Mouse (Mus musculus): Measurements from ENCODE around the gene Eif3f. TPM values are rescaled to one million over a fixed set of nuclear protein-coding genes. Genes with fewer than 3 reads are reported as not detected.

Gene Eif3f
- total and polyA plus RNA-seq, 3 experiments = 145 to 283 (median 226) TPM

DNA sequence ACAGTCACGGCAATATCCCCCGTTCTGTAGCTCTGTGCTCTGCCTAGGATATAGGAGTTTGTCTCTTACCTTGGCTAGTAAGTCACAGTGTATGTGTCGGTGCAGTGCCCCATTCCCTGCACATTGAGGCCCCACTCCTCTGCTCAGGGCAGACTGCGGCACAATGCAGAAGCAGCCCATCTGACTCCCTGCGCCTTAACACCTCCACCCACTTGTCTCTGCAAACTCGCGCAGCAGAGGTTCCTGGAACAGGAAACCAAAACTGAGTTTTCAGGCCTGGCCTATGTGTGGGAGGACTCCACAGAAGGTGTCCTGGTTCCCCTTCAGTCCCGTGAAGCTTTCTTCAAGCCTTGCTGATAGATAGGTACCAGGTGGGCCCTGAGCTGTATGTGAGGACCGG is 57.0 kb downstream of the Eif3f start:
- Histone ChIP-seq H3K27ac (ENCODE audit: control insufficient read depth, low read depth, low read length) (no peak overlapping the region), H3K9me3 (replicated peaks; ENCODE audit: insufficient read depth, low read length) (no peaks in the 10 kb centered on the region), H3K4me3 (ENCODE audit: control insufficient read depth in 1 of 2, insufficient read depth in 1 of 2, low read depth in 2 of 2, low read length in 2 of 2) (no peak overlapping the region), H3K36me3 (ENCODE audit: control insufficient read depth in 1 of 2, insufficient read depth in 2 of 2, low read length in 2 of 2) (no peaks in the 10 kb centered on the region), H3K4me1 (ENCODE audit: control insufficient read depth in 1 of 2, insufficient read depth in 2 of 2, low read length in 2 of 2) (no peaks in the 10 kb centered on the region), H3K9ac (ENCODE audit: control insufficient read depth, low read depth, low read length, poor library complexity, severe bottlenecking) (no peak overlapping the region), H3K79me2 (ENCODE audit: control insufficient read depth, insufficient read depth, low read length, poor library complexity) (no peaks in the 10 kb centered on the region), H3K27me3 (ENCODE audit: control insufficient read depth in 1 of 2, insufficient read depth in 2 of 2, low read length in 2 of 2) (no peaks in the 10 kb centered on the region)
- DNase-seq (ENCODE audit: low read depth, low spot score) = no peak
- TF ChIP-seq NRF1 (IDR thresholded peaks at IDR 0.05; ENCODE audit: insufficient read depth, low read depth, low read length, poor library complexity, severe bottlenecking) (no peak), USF2 (IDR thresholded peaks at IDR 0.05; ENCODE audit: borderline replicate concordance in 1 of 2, insufficient read depth in 1 of 2, low read depth in 1 of 2, low read length in 2 of 2) (no peak), MEF2A (IDR thresholded peaks at IDR 0.05; ENCODE audit: extremely low read depth, insufficient replicate concordance, low read depth, low read length, poor library complexity, severe bottlenecking) (no peak), TBP (IDR thresholded peaks at IDR 0.05; ENCODE audit: low read depth, low read length) (no peak), ZC3H11A (IDR thresholded peaks at IDR 0.05; ENCODE audit: low read depth, low read length) (no peak), NELFE (IDR thresholded peaks at IDR 0.05; ENCODE audit: low read depth, low read length) (no peak), JUND (IDR thresholded peaks at IDR 0.05; ENCODE audit: low read depth, low read length) (no peak), EP300 (IDR thresholded peaks at IDR 0.05; ENCODE audit: low read depth in 1 of 2, low read length in 2 of 2) (no peak), TCF12 (IDR thresholded peaks at IDR 0.05; ENCODE audit: low read depth, low read length) (no peak), SMC3 (IDR thresholded peaks at IDR 0.05; ENCODE audit: low read depth, low read length) (no peak), ZMIZ1 (IDR thresholded peaks at IDR 0.05; ENCODE audit: low read depth, low read length) (no peak), POLR2A (IDR thresholded peaks at IDR 0.05; ENCODE audit: control insufficient read depth in 1 of 2, insufficient read depth in 1 of 2, low read depth in 1 of 2, low read length in 2 of 2, poor library complexity in 1 of 2) (no peak), HCFC1 (IDR thresholded peaks at IDR 0.05; ENCODE audit: low read depth, low read length) (no peak), POLR2AphosphoS2 (IDR thresholded peaks at IDR 0.05; ENCODE audit: low read length) (no peak), MAX (IDR thresholded peaks at IDR 0.05; ENCODE audit: low read length) (no peak), KAT2A (conservative IDR thresholded peaks at IDR 0.05; ENCODE audit: low read depth, low read length) (no peak), ZKSCAN1 (IDR thresholded peaks at IDR 0.05; ENCODE audit: low read depth, low read length) (no peak), MAFK (IDR thresholded peaks at IDR 0.05; ENCODE audit: borderline replicate concordance, low read depth, low read length) (no peak), MYC (IDR thresholded peaks at IDR 0.05; ENCODE audit: low read depth, low read length) (no peak)

Other genes with a start within 250 kb of the Eif3f start
- not detected in 2 replicates for gene Olfr512, start 221.1 kb upstream of the Eif3f start, total RNA-seq (2012; rRNA removed)
- gene Olfr512, start 221.1 kb upstream of the Eif3f start, polyA plus RNA-seq (2012; ENCODE audit: insufficient read depth in 1 of 2, insufficient read length in 2 of 2, low read depth in 1 of 2, low replicate concordance in 2 of 2, missing spikeins in 1 of 2) = not detected
- gene Olfr513, start 183.4 kb upstream of the Eif3f start, total RNA-seq (2012; rRNA removed) = not detected in 2 replicates
- gene Olfr513, start 183.4 kb upstream of the Eif3f start, polyA plus RNA-seq (2012; ENCODE audit: insufficient read depth in 1 of 2, insufficient read length in 2 of 2, low read depth in 1 of 2, low replicate concordance in 2 of 2, missing spikeins in 1 of 2) = not detected
- gene Olfr514, start 108.4 kb upstream of the Eif3f start, total RNA-seq (2012; rRNA removed) = not detected in 2 replicates
- not detected for gene Olfr514, start 108.4 kb upstream of the Eif3f start, polyA plus RNA-seq (2012; ENCODE audit: insufficient read depth in 1 of 2, insufficient read length in 2 of 2, low read depth in 1 of 2, low replicate concordance in 2 of 2, missing spikeins in 1 of 2)
- not detected in 2 replicates for gene Olfr516, start 83.9 kb upstream of the Eif3f start, total RNA-seq (2012; rRNA removed)
- not detected for gene Olfr516, start 83.9 kb upstream of the Eif3f start, polyA plus RNA-seq (2012; ENCODE audit: insufficient read depth in 1 of 2, insufficient read length in 2 of 2, low read depth in 1 of 2, low replicate concordance in 2 of 2, missing spikeins in 1 of 2)
- gene Olfr517, start 62.0 kb upstream of the Eif3f start, total RNA-seq (2012; rRNA removed) = not detected in 2 replicates
- not detected for gene Olfr517, start 62.0 kb upstream of the Eif3f start, polyA plus RNA-seq (2012; ENCODE audit: insufficient read depth in 1 of 2, insufficient read length in 2 of 2, low read depth in 1 of 2, low replicate concordance in 2 of 2, missing spikeins in 1 of 2)
- not detected in 2 replicates for gene Olfr518, start 49.4 kb upstream of the Eif3f start, total RNA-seq (2012; rRNA removed)
- gene Olfr518, start 49.4 kb upstream of the Eif3f start, polyA plus RNA-seq (2012; ENCODE audit: insufficient read depth in 1 of 2, insufficient read length in 2 of 2, low read depth in 1 of 2, low replicate concordance in 2 of 2, missing spikeins in 1 of 2) = not detected
- not detected in 2 replicates for gene Olfr519, start 40.0 kb upstream of the Eif3f start, total RNA-seq (2012; rRNA removed)
- not detected for gene Olfr519, start 40.0 kb upstream of the Eif3f start, polyA plus RNA-seq (2012; ENCODE audit: insufficient read depth in 1 of 2, insufficient read length in 2 of 2, low read depth in 1 of 2, low replicate concordance in 2 of 2, missing spikeins in 1 of 2)
- gene Nlrp10, start 4.2 kb upstream of the Eif3f start, total RNA-seq (2012; rRNA removed) = 0.35 and 0.52 TPM in 2 replicates
- gene Nlrp10, start 4.2 kb upstream of the Eif3f start, polyA plus RNA-seq (2012; ENCODE audit: insufficient read depth in 1 of 2, insufficient read length in 2 of 2, low read depth in 1 of 2, low replicate concordance in 2 of 2, missing spikeins in 1 of 2) = under 1 TPM in 1 of 2 experiments, not detected in 1; 0.53 TPM
- not detected in 2 replicates for gene Tub, start 15.9 kb downstream of the Eif3f start, total RNA-seq (2012; rRNA removed)
- gene Tub, start 15.9 kb downstream of the Eif3f start, polyA plus RNA-seq (2012; ENCODE audit: insufficient read depth in 1 of 2, insufficient read length in 2 of 2, low read depth in 1 of 2, low replicate concordance in 2 of 2, missing spikeins in 1 of 2) = not detected
- not detected in 2 replicates for gene Ric3, start 148.9 kb downstream of the Eif3f start, total RNA-seq (2012; rRNA removed)
- gene Ric3, start 148.9 kb downstream of the Eif3f start, polyA plus RNA-seq (2012; ENCODE audit: insufficient read depth in 1 of 2, insufficient read length in 2 of 2, low read depth in 1 of 2, low replicate concordance in 2 of 2, missing spikeins in 1 of 2) = not detected
- gene Lmo1, start 240.8 kb downstream of the Eif3f start, total RNA-seq (2012; rRNA removed) = not detected in 2 replicates
- gene Lmo1, start 240.8 kb downstream of the Eif3f start, polyA plus RNA-seq (2012; ENCODE audit: insufficient read depth in 1 of 2, insufficient read length in 2 of 2, low read depth in 1 of 2, low replicate concordance in 2 of 2, missing spikeins in 1 of 2) = not detected

All from MEL (cell line).